Mouse (Mus musculus) liver, embryonic 11.5 days (tissue): Measurements from ENCODE around the gene Zfhx3. TPM values are rescaled to one million over a fixed set of nuclear protein-coding genes. Genes with fewer than 3 reads are reported as not detected.

Experiments
- ATAC-seq: fragments of 200-750 bp; cut with Nextera tagmentation; replicated peaks from 2 replicates; pipeline ENCODE4 v1.8.0; 2017; ENCODE audit warnings: moderate number of reproducible peaks, mild to moderate bottlenecking, moderate TSS enrichment, moderate library complexity; ENCODE audit not compliant: low FRiP score
- DNase-seq: peaks from one replicate; pipeline ENCODE4 v3.0.0-alpha.2; 2017; ENCODE audit warnings: low spot score
- H3K27ac ChIP-seq: fragments of 300-500 bp; sonication (generic); 2 replicates; pipeline ENCODE4 v1.5.1; 2014; ENCODE audit warnings: mild to moderate bottlenecking, low read depth, low read length, control low read depth
- H3K27me3 ChIP-seq: fragments of 300-500 bp; sonication (generic); replicated peaks from 2 replicates; pipeline ENCODE4 v1.6.1; 2014; ENCODE audit warnings: low read length, mixed read lengths; ENCODE audit not compliant: control insufficient read depth, insufficient read depth
- H3K36me3 ChIP-seq: fragments of 300-500 bp; sonication (generic); 2 replicates; pipeline ENCODE4 v1.6.1; 2014; ENCODE audit warnings: mild to moderate bottlenecking, low read length, moderate library complexity, mixed read lengths; ENCODE audit not compliant: control insufficient read depth, insufficient read depth
- H3K4me1 ChIP-seq: fragments of 300-500 bp; sonication (generic); replicated peaks from 2 replicates; pipeline ENCODE4 v1.6.1; 2014; ENCODE audit warnings: low read length, mixed read lengths; ENCODE audit not compliant: control insufficient read depth, insufficient read depth
- H3K4me2 ChIP-seq: fragments of 300-500 bp; sonication (generic); 2 replicates; pipeline ENCODE4 v1.6.1; 2014; ENCODE audit warnings: mild to moderate bottlenecking, control low read depth, moderate library complexity
- H3K4me3 ChIP-seq: fragments of 300-500 bp; sonication (generic); 2 replicates; pipeline ENCODE4 v1.5.1; 2014; ENCODE audit warnings: low read depth, low read length, control low read depth
- H3K9ac ChIP-seq: fragments of 300-500 bp; sonication (generic); 2 replicates; pipeline ENCODE4 v1.6.1; 2014; ENCODE audit warnings: low read depth, low read length, control low read depth
- H3K9me3 ChIP-seq: fragments of 300-500 bp; sonication (generic); 2 replicates; pipeline ENCODE4 v1.6.1; 2016; ENCODE audit warnings: low read length, inconsistent platforms, mixed read lengths; ENCODE audit not compliant: control insufficient read depth
- WGBS: fragments of 180-500 bp; shearing (Covaris S2); extraction: QIAGEN DNeasy Blood & Tissue Kit; methylation state at CpG from one replicate; pipeline ENCODE4 v1.1.7; 2014; 5-methylcytosine and 5-hydroxymethylcytosine counted together
- polyA plus RNA-seq: library from polyadenylated mRNA; unstranded; fragments of >200 nt; fragmentation: Nextera tagmentation; extraction: Ambion mirVana; gene quantifications from 2 replicates; pipeline ENCODE4 v1.2.1, GENCODE M21; 2014

Zfhx3 gene
- polyA plus RNA-seq, 1 experiment from 2014 or later = 6.1 TPM

GRCm38 (mm10) chr8:108623660-108624059 is 681.2 kb downstream of the Zfhx3 start:
- no peaks in the 10 kb centered on the region for H3K36me3 ChIP-seq
- H3K9me3 ChIP-seq = no peaks in the 10 kb centered on the region
- DNase-seq = no peak
- H3K27me3 ChIP-seq = no peaks in the 10 kb centered on the region; the same call in 1 of the 2 replicates
- no peak overlapping the region for H3K4me3 ChIP-seq
- WGBS = 60% methylated on average over 5 of the region's 5 CpGs
- no peak overlapping the region for H3K4me2 ChIP-seq
- H3K27ac ChIP-seq = no peak overlapping the region
- no peak for ATAC-seq
- H3K9ac ChIP-seq = no peak overlapping the region
- no peaks in the 10 kb centered on the region for H3K4me1 ChIP-seq

- 74% methylated on average over 9 of the region's 9 CpGs for WGBS
- H3K27me3 ChIP-seq = no peaks in the 10 kb centered on the region; the same call in 1 of the 2 replicates
- ATAC-seq = no peak
- H3K4me1 ChIP-seq = no peaks in the 10 kb centered on the region
- no peak overlapping the region for H3K27ac ChIP-seq
- no peak for DNase-seq
- H3K36me3 ChIP-seq = no peaks in the 10 kb centered on the region
- no peak overlapping the region for H3K4me2 ChIP-seq
- H3K9ac ChIP-seq = no peak overlapping the region
- no peaks in the 10 kb centered on the region for H3K9me3 ChIP-seq
- H3K4me3 ChIP-seq = no peak overlapping the region
Measured at GRCm38 (mm10) chr8:108625571-108626120, 683.2 kb downstream of the Zfhx3 start.

DNA sequence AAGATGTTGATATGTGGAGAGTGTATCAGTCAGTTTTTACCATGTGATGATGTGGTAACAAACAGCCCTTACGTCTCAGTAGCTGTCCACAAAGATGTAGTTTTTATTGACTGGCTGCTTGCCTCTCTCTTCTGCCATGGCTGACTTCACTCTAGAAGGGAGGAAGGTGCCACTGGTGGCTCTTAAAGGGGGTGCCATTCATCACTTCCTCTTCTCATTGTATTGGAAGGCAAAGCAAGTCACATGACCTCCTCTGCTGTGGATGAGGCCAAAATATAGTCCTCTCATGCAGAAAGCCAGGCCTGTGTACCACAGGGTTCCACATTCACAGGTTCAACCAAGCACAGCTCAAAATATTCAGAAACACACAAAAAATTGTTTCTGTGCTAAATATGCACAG is 688.6 kb downstream of the Zfhx3 start:
- Histone ChIP-seq H3K27ac (no peak overlapping the region), H3K9ac (no peak overlapping the region), H3K4me3 (no peak overlapping the region), H3K36me3 (no peaks in the 10 kb centered on the region), H3K4me1 (no peaks in the 10 kb centered on the region), H3K9me3 (no peaks in the 10 kb centered on the region), H3K27me3 (no peaks in the 10 kb centered on the region; the same call in 1 of the 2 replicates), H3K4me2 (no peak overlapping the region)
- no peak for ATAC-seq
- WGBS = 77% methylated on average over 1 of the region's 1 CpGs
- no peak for DNase-seq

GRCm38 (mm10) chr8:108634282-108634681 is 691.8 kb downstream of the Zfhx3 start:
- no peak for DNase-seq
- no peaks in the 10 kb centered on the region for H3K4me1 ChIP-seq
- no peaks in the 10 kb centered on the region for H3K27me3 ChIP-seq
- 50% methylated on average over 3 of the region's 3 CpGs for WGBS
- H3K9ac ChIP-seq = no peak overlapping the region
- ATAC-seq = no peak
- H3K27ac ChIP-seq = no peak overlapping the region
- H3K36me3 ChIP-seq = no peaks in the 10 kb centered on the region
- no peak overlapping the region for H3K4me3 ChIP-seq
- no peaks in the 10 kb centered on the region for H3K9me3 ChIP-seq
- no peak overlapping the region for H3K4me2 ChIP-seq

DNA sequence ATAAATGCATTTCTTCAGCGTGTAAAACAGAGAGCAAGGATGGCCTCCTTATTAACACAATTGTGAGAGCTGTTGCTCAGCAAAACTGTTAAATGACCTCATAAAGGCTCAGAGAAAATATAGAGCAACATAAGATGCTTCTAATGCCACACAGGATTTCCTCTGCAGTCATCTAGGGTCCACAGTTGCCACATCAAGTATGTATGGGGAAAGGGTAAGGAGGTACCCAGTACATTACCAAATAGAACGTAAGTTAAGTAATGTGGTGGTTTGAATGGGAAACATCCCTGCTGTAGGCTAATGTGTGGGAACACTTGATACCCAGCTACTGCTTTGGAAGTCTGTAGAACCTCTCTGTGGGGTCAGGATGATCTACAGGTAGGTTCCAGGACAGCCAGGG is 695.4 kb downstream of the Zfhx3 start:
- Histone ChIP-seq H3K4me2 (no peak overlapping the region), H3K9me3 (no peaks in the 10 kb centered on the region), H3K9ac (no peak overlapping the region), H3K4me3 (no peak overlapping the region), H3K36me3 (no peaks in the 10 kb centered on the region), H3K4me1 (no peaks in the 10 kb centered on the region), H3K27me3 (no peaks in the 10 kb centered on the region), H3K27ac (no peak overlapping the region)
- 85% methylated on average over 2 of the region's 2 CpGs for WGBS
- ATAC-seq (no peak), DNase-seq (no peak)

GRCm38 (mm10) chr8:108645660-108646059 is 703.2 kb downstream of the Zfhx3 start:
- no peaks in the 10 kb centered on the region for H3K4me1 ChIP-seq
- H3K9me3 ChIP-seq = no peaks in the 10 kb centered on the region
- DNase-seq (no peak), ATAC-seq (no peak)
- no peak overlapping the region for H3K9ac ChIP-seq
- WGBS = 73% methylated on average over 3 of the region's 3 CpGs
- H3K4me2 ChIP-seq = no peak overlapping the region
- H3K27me3 ChIP-seq = no peaks in the 10 kb centered on the region
- no peaks in the 10 kb centered on the region for H3K36me3 ChIP-seq
- no peak overlapping the region for H3K4me3 ChIP-seq
- H3K27ac ChIP-seq = no peak overlapping the region

GRCm38 (mm10) chr8:108647556-108647955 is 705.1 kb downstream of the Zfhx3 start:
- H3K9ac ChIP-seq = no peak overlapping the region
- H3K27ac ChIP-seq = no peak overlapping the region
- no peaks in the 10 kb centered on the region for H3K27me3 ChIP-seq
- no peaks in the 10 kb centered on the region for H3K9me3 ChIP-seq
- H3K36me3 ChIP-seq = no peaks in the 10 kb centered on the region
- no peak for ATAC-seq
- no peak overlapping the region for H3K4me2 ChIP-seq
- 33% methylated on average over 8 of the region's 8 CpGs for WGBS
- no peak overlapping the region for H3K4me3 ChIP-seq
- no peaks in the 10 kb centered on the region for H3K4me1 ChIP-seq
- no peak for DNase-seq

DNA sequence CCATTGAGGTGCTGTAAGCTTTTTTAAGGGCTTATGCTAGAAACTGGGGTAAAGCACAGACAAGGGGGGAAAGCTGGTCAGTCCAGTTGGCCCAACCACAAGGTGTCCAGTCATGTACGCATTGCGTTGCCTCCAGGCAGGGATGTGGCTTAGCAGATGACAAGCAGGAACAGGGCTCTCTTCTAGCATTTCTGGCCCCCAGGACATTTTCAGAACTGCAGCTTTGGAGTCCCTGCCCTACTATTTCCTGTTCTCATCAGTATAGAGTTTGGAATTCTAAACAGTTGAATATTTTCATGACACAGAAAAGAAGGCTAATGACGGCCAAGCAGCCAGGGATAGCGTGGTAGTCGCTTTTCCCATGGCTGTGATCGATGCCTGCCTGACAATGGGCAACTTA is 706.5 kb downstream of the Zfhx3 start:
- Histone ChIP-seq H3K4me3 (no peak overlapping the region), H3K9me3 (no peaks in the 10 kb centered on the region), H3K4me2 (no peak overlapping the region), H3K36me3 (no peaks in the 10 kb centered on the region), H3K9ac (no peak overlapping the region), H3K27ac (no peak overlapping the region), H3K4me1 (no peaks in the 10 kb centered on the region), H3K27me3 (no peaks in the 10 kb centered on the region)
- DNase-seq = no peak
- ATAC-seq = no peak
- WGBS = 86% methylated on average over 6 of the region's 6 CpGs

DNA sequence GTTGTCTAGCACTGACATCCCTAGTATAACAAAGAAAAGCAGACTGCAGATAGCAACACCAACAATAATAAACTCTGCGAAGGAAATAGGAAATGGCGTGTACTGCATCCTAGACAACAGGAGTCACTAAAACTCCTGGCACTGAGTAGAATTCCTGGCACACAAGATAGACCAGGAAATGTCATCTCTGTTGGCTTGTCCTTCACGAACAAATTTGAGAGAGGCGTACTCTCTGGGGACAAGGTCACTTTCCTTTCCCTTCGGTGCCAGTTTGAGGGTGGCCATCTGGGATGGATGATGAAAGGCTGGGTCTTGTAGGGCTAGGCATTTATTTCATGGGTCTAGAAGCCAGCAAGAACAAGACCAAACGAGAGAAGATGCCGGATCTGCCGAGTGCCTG is 708.4 kb downstream of the Zfhx3 start:
- Histone ChIP-seq H3K4me3 (no peak overlapping the region), H3K4me2 (no peak overlapping the region), H3K27me3 (no peaks in the 10 kb centered on the region), H3K9ac (no peak overlapping the region), H3K4me1 (no peaks in the 10 kb centered on the region), H3K27ac (no peak overlapping the region), H3K9me3 (no peaks in the 10 kb centered on the region), H3K36me3 (no peaks in the 10 kb centered on the region)
- DNase-seq (no peak), ATAC-seq (no peak)
- WGBS = 86% methylated on average over 8 of the region's 8 CpGs
